Mouse (Mus musculus): ENCODE results near the gene Mettl16. TPM values are rescaled to one million over a fixed set of nuclear protein-coding genes. Genes with fewer than 3 reads are reported as not detected.

The Mettl16 gene
- polyA plus RNA-seq (2021; fragmentation: Nextera tagmentation): 13.3 and 19.1 TPM in 2 replicates
- long read RNA-seq, experiment 1, full-length matches to known transcripts: 28 of 50 reads
- long read RNA-seq, experiment 1, partial matches to known transcripts: 9 of 50 reads
- long read RNA-seq, experiment 1, other reads (novel, unspliced or antisense): 13 of 50 reads
- long read RNA-seq, experiment 2, full-length matches to known transcripts: 160 of 210 reads
- long read RNA-seq, experiment 2, partial matches to known transcripts: 4 of 210 reads
- long read RNA-seq, experiment 2, other reads (novel, unspliced or antisense): 46 of 210 reads

DNA sequence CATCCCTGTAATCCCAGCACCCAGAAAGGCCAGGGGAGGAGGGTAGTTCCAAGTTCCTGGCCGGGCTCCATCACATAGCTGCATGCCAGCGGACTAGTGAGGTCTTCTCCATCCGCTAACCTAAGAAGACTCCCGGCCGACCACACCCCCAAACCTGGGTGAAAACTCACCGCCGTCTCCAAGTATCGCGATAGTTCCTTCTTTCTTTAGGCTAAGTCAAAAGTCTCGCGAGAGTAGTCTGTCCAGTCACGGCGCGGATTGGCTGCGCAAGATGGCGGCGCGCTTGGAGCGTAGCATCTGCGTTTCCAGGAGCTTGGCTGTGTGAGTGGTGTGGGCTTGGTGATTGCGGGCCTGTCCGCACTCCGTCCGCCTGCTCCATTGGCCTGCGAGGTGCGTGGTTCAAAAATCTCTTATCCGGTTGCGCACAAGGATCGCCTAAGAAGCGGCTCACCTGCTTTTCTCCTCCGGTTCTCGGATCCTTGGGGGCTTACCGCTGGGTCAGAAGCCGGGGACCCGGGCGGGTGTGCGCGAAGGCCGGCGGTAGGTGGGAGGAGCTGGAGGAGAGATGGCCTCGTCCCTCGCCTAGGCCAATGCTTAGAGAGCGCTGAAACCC is at the start of gene Mettl16:
Mettl16 (plus strand) TSS at position 236 of the 613 bp plus-strand sequence.

GRCm38 (mm10) chr11:74724235-74724791 is 46.3 kb upstream of the Mettl16 start, which contains the start of gene Pafah1b1:
Gene Pafah1b1, minus strand, starts transcription at chr11:74724670.

DNA sequence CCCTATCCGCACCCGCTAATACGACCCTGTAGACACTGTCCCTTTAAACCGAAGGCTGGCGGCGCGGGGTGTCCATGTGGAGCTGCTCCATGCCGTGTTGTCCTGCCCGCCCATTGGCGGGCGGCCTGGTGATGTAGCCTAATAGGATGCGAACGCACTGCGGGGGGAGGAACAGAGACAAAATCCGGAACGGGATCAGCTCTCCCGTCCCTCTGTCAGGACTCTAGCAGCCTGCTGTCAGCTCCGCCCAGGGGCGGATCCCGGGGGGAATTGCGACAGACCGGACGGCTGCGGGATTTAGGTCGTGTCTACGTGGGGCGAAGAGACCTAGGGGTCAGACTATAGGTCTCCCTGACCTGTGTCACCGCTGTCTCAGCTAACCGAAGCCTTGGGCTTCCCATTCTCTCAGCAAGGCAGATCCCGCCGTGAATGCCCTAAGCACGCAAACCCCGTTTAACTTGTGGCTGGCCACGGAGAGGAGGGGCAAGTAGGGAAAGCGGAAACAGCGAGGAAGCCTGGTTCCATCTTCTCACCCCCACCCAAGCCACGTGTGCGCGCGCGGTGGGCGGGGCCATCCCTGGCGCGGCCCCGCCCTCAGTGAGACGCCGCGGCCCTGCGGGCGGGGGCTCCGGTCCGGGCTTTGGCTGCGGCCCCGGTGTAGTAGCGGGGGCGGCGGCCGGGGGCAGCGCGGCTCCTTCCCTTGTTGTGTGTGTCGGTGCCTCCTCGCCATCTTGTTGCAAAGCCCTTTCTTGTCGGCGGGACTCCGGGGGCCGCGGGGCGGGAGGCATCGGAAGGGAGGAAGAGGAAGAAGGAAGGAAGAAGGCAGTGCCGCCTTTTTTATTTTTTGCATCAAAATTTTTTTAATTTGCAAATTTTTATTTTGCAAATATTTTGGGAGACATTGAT is 59.9 kb downstream of the Mettl16 start, which contains the start of gene Mnt:
Mnt (plus strand) TSS at position 665 of the 906 bp plus-strand sequence.

Small RNA genes lying within 50 kb of the gene (microRNA-seq; reads per million reads assigned to microRNA genes)
- gene Mir6926: 7.5 reads per million, percentile 26 among the genes with 10 or more reads in this experiment

Other genes with a start within 250 kb of the Mettl16 start
- gene Rap1gap2, start 159.9 kb upstream of the Mettl16 start, polyA plus RNA-seq (2021; fragmentation: Nextera tagmentation): 13.0 and 13.2 TPM in 2 replicates
- gene Ccdc92b, start 151.2 kb upstream of the Mettl16 start, polyA plus RNA-seq (2021; fragmentation: Nextera tagmentation): 1.9 and 2.6 TPM in 2 replicates
- gene Cluh, start 121.3 kb upstream of the Mettl16 start, polyA plus RNA-seq (2021; fragmentation: Nextera tagmentation): 14.8 and 15.0 TPM in 2 replicates
- 27.9 and 29.9 TPM in 2 replicates for gene Pafah1b1, start 46.2 kb upstream of the Mettl16 start, polyA plus RNA-seq (2021; fragmentation: Nextera tagmentation)
- 3.7 and 4.3 TPM in 2 replicates for gene Mnt, start 60.1 kb downstream of the Mettl16 start, polyA plus RNA-seq (2021; fragmentation: Nextera tagmentation)
- 6.5 and 7.5 TPM in 2 replicates for gene Sgsm2, start 126.2 kb downstream of the Mettl16 start, polyA plus RNA-seq (2021; fragmentation: Nextera tagmentation)
- gene Tsr1, start 127.2 kb downstream of the Mettl16 start, polyA plus RNA-seq (2021; fragmentation: Nextera tagmentation): 13.0 and 14.4 TPM in 2 replicates
- 4.2 and 4.6 TPM in 2 replicates for gene Smg6, start 155.0 kb downstream of the Mettl16 start, polyA plus RNA-seq (2021; fragmentation: Nextera tagmentation)
- gene Srr, start 155.1 kb downstream of the Mettl16 start, polyA plus RNA-seq (2021; fragmentation: Nextera tagmentation): 59.9 and 61.9 TPM in 2 replicates